Mouse (Mus musculus): Measurements from ENCODE around the gene Akap11. TPM values are rescaled to one million over a fixed set of nuclear protein-coding genes. Genes with fewer than 3 reads are reported as not detected.

Gene Akap11
- total and polyA plus RNA-seq, 3 experiments, result 10.9 to 17.5 (median 12.0) TPM

GRCm38 (mm10) chr14:78538572-78539320 is 2.1 kb upstream of the Akap11 start:
- no peak overlapping the region for H3K9ac ChIP-seq (ENCODE audit: insufficient read depth, low read depth)
- no peak overlapping the region for H3K4me3 ChIP-seq (replicated peaks in 1 of 3; ENCODE audit: low read depth in 2 of 3, low read length in 2 of 3, poor library complexity in 1 of 3)
- no peak overlapping the region for H3K4me2 ChIP-seq (ENCODE audit: insufficient read depth, low read depth, poor library complexity, severe bottlenecking)
- peaks cover 0 to 4% of the 10 kb centered on the region in 2 experiments for H3K36me3 ChIP-seq (replicated peaks in 1 of 2; ENCODE audit: control insufficient read depth in 1 of 2, insufficient read depth in 1 of 2, low read length in 1 of 2)
- H3K79me2 ChIP-seq (replicated peaks; ENCODE audit: control insufficient read depth, extremely low read depth, insufficient read depth, poor library complexity, severe bottlenecking), result peaks cover 2% of the 10 kb centered on the region; the same call in 1 of the 2 replicates
- peaks cover 2% of the 10 kb centered on the region for H3K9me3 ChIP-seq (replicated peaks; ENCODE audit: low read length)
- in situ Hi-C loops (cut with MboI; ENCODE audit: low pct_ligation_motif_present, low pct_unique_long_range_greater_than_20kb, low sequenced_read_pairs), result no loop called here
- H3K4me1 ChIP-seq (ENCODE audit: control insufficient read depth in 1 of 2, insufficient read depth in 2 of 2), result peaks cover 0 to 10% of the 10 kb centered on the region in 2 experiments; a peak in 2 of 4 replicates
- TF ChIP-seq CHD1 (IDR thresholded peaks at IDR 0.05; ENCODE audit: low read depth, low read length), result no peak
- no peak for TF ChIP-seq ZNF384 (IDR thresholded peaks at IDR 0.05; ENCODE audit: low read depth, low read length)
- no peak for TF ChIP-seq SIN3A (IDR thresholded peaks at IDR 0.05; ENCODE audit: low read length)
- no peak for TF ChIP-seq TCF12 (IDR thresholded peaks at IDR 0.05; ENCODE audit: low read depth, low read length)
- no peak for TF ChIP-seq E2F4 (IDR thresholded peaks at IDR 0.05; ENCODE audit: insufficient replicate concordance, low read depth, low read length)
- no peak for TF ChIP-seq SMC3 (IDR thresholded peaks at IDR 0.05; ENCODE audit: low read depth, low read length)
- no peak for TF ChIP-seq MAZ (IDR thresholded peaks at IDR 0.05; ENCODE audit: low read depth, low read length)
- TF ChIP-seq ELF1 (IDR thresholded peaks at IDR 0.05; ENCODE audit: low read depth, low read length), result no peak
- no peak for TF ChIP-seq ETS1 (conservative IDR thresholded peaks at IDR 0.05; ENCODE audit: low read depth, low read length)
- TF ChIP-seq MAX (IDR thresholded peaks at IDR 0.05; ENCODE audit: low read length), result no peak
- no peak for TF ChIP-seq POLR2A (IDR thresholded peaks at IDR 0.05; ENCODE audit: low read depth, low read length)
- no peak overlapping the region for H3K27ac ChIP-seq (ENCODE audit: insufficient read depth, low read depth)
- H3K27me3 ChIP-seq (replicated peaks), result no peaks in the 10 kb centered on the region
- dilution Hi-C loops (cut with MboI; ENCODE audit: extremely low pct_ligation_motif_present, extremely low pct_unique_long_range_greater_than_20kb, low sequenced_read_pairs), result no loop called here
- DNase-seq (ENCODE audit: extremely low read depth), result no peak

GRCm38 (mm10) chr14:78537551-78537950 is 943 bp upstream of the Akap11 start:
- peak overlapping the region in 1 of 3 experiments; percentile 78 for H3K4me3 ChIP-seq (replicated peaks in 1 of 3; ENCODE audit: low read depth in 2 of 3, low read length in 2 of 3, poor library complexity in 1 of 3)
- dilution Hi-C loops (cut with MboI; ENCODE audit: extremely low pct_ligation_motif_present, extremely low pct_unique_long_range_greater_than_20kb, low sequenced_read_pairs), result no loop called here

GRCm38 (mm10) chr14:78535366-78535765 is 1.2 kb downstream of the Akap11 start:
- no peak for TF ChIP-seq TBP (conservative IDR thresholded peaks at IDR 0.05; ENCODE audit: low read depth, low read length)
- no peak for TF ChIP-seq ZMIZ1 (IDR thresholded peaks at IDR 0.05; ENCODE audit: low read depth, low read length)
- TF ChIP-seq RAD21 (IDR thresholded peaks at IDR 0.05; ENCODE audit: low read depth, low read length), result no peak
- TF ChIP-seq MAZ (IDR thresholded peaks at IDR 0.05; ENCODE audit: low read depth, low read length), result no peak
- no peak for DNase-seq (ENCODE audit: extremely low read depth)
- peak overlapping the region; percentile 38; the same call in 1 of the 2 replicates for H3K9ac ChIP-seq (ENCODE audit: insufficient read depth, low read depth)
- peaks cover 2% of the 10 kb centered on the region for H3K9me3 ChIP-seq (replicated peaks; ENCODE audit: low read length)
- H3K36me3 ChIP-seq (replicated peaks in 1 of 2; ENCODE audit: control insufficient read depth in 1 of 2, insufficient read depth in 1 of 2, low read length in 1 of 2), result peaks cover 0 to 5% of the 10 kb centered on the region in 2 experiments
- 0 out of 2 replicates have a peak overlapping the region, but pooled peaks have one; percentile 25 for H3K4me2 ChIP-seq (ENCODE audit: insufficient read depth, low read depth, poor library complexity, severe bottlenecking)
- no peak overlapping the region for H3K27ac ChIP-seq (ENCODE audit: insufficient read depth, low read depth)
- in situ Hi-C loops (cut with MboI; ENCODE audit: low pct_ligation_motif_present, low pct_unique_long_range_greater_than_20kb, low sequenced_read_pairs) (no loop called here), dilution Hi-C loops (cut with MboI; ENCODE audit: extremely low pct_ligation_motif_present, extremely low pct_unique_long_range_greater_than_20kb, low sequenced_read_pairs) (no loop called here)
- peaks cover 2% of the 10 kb centered on the region; the same call in 1 of the 2 replicates for H3K79me2 ChIP-seq (replicated peaks; ENCODE audit: control insufficient read depth, extremely low read depth, insufficient read depth, poor library complexity, severe bottlenecking)
- no peak overlapping the region for H3K4me3 ChIP-seq (replicated peaks in 1 of 3; ENCODE audit: low read depth in 2 of 3, low read length in 2 of 3, poor library complexity in 1 of 3)
- H3K27me3 ChIP-seq (replicated peaks), result no peaks in the 10 kb centered on the region
- H3K4me1 ChIP-seq (ENCODE audit: control insufficient read depth in 1 of 2, insufficient read depth in 2 of 2), result peaks cover 0 to 13% of the 10 kb centered on the region in 2 experiments; a peak in 2 of 4 replicates

More at GRCm38 (mm10) chr14:78537551-78537950, 943 bp upstream of the Akap11 start:
- Histone ChIP-seq H3K9ac (ENCODE audit: insufficient read depth, low read depth) (no peak overlapping the region), H3K36me3 (replicated peaks in 1 of 2; ENCODE audit: control insufficient read depth in 1 of 2, insufficient read depth in 1 of 2, low read length in 1 of 2) (peaks cover 0 to 4% of the 10 kb centered on the region in 2 experiments), H3K4me2 (ENCODE audit: insufficient read depth, low read depth, poor library complexity, severe bottlenecking) (peak overlapping the region; percentile 10; the same call in 1 of the 2 replicates), H3K9me3 (replicated peaks; ENCODE audit: low read length) (peaks cover 2% of the 10 kb centered on the region), H3K79me2 (replicated peaks; ENCODE audit: control insufficient read depth, extremely low read depth, insufficient read depth, poor library complexity, severe bottlenecking) (peaks cover 2% of the 10 kb centered on the region; the same call in 1 of the 2 replicates), H3K4me1 (ENCODE audit: control insufficient read depth in 1 of 2, insufficient read depth in 2 of 2) (peaks cover 0 to 10% of the 10 kb centered on the region in 2 experiments; a peak in 2 of 4 replicates), H3K27ac (ENCODE audit: insufficient read depth, low read depth) (no peak overlapping the region), H3K27me3 (replicated peaks) (no peaks in the 10 kb centered on the region)
- in situ Hi-C loops (cut with MboI; ENCODE audit: low pct_ligation_motif_present, low pct_unique_long_range_greater_than_20kb, low sequenced_read_pairs), result no loop called here
- TF ChIP-seq POLR2A (IDR thresholded peaks at IDR 0.05; ENCODE audit: low read depth, low read length), result no peak
- no peak for TF ChIP-seq GABPA (IDR thresholded peaks at IDR 0.05; ENCODE audit: insufficient replicate concordance, low read depth, low read length)
- no peak for DNase-seq (ENCODE audit: extremely low read depth)
